Mouse (Mus musculus): ENCODE measurements around the gene Aadacl2. TPM values are rescaled to one million over a fixed set of nuclear protein-coding genes. Genes with fewer than 3 reads are reported as not detected.

Gene Aadacl2
- polyA plus RNA-seq, 1 experiment from 2014 or later: 11.4 TPM

DNA sequence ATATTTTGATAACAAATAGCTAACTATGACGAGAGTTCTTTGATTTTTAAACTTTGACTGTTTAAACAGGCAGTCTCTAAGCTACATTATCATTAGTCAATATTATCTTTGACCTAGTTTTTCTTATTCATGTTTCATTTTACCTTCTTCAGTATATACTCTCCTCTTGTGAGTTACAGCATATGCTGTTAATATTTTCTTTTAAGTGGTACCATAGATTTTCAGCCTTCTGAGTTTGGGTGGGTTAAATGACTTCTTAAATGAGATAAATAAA is 51.2 kb downstream of the Aadacl2 start:
- TF ChIP-seq CTCF (IDR thresholded peaks at IDR 0.05; ENCODE audit: low read depth) (no peak), EP300 (optimal IDR thresholded peaks at IDR 0.05) (no peak)
- Histone ChIP-seq H3K27ac (replicated peaks) (no peak overlapping the region), H3K4me3 (ENCODE audit: low read depth, low read length) (no peak overlapping the region), H3K4me1 (replicated peaks; ENCODE audit: control insufficient read depth, insufficient read depth) (no peaks in the 10 kb centered on the region), H3K9me3 (ENCODE audit: control insufficient read depth, low read length) (no peaks in the 10 kb centered on the region), H3K27me3 (ENCODE audit: control insufficient read depth, insufficient read depth, low read length) (no peaks in the 10 kb centered on the region), H3K9ac (ENCODE audit: low read length) (no peak overlapping the region), H3K36me3 (ENCODE audit: control insufficient read depth, insufficient read depth, low read length) (no peaks in the 10 kb centered on the region), H3K4me2 (replicated peaks; ENCODE audit: low read depth) (no peak overlapping the region)
- ATAC-seq (ENCODE audit: low FRiP score, low TSS enrichment) (peak; percentile 67; the same call in 1 of the 2 replicates), DNase-seq (ENCODE audit: low spot score) (no peak)
- 33% methylated on average over 1 of the region's 1 CpGs for WGBS

Other genes starting within 250 kb of the Aadacl2 start
- gene Gm8298, start 145.7 kb upstream of the Aadacl2 start, polyA plus RNA-seq (2015; fragmentation: Nextera tagmentation; extraction: Ambion mirVana): not detected in 2 replicates
- 2.8 and 3.0 TPM in 2 replicates for gene C130079G13Rik, start 81.5 kb upstream of the Aadacl2 start, polyA plus RNA-seq (2015; fragmentation: Nextera tagmentation; extraction: Ambion mirVana)
- 1.6 and 2.2 TPM in 2 replicates for gene Aadac, start 19.0 kb downstream of the Aadacl2 start, polyA plus RNA-seq (2015; fragmentation: Nextera tagmentation; extraction: Ambion mirVana)
- gene Sucnr1, start 75.1 kb downstream of the Aadacl2 start, polyA plus RNA-seq (2015; fragmentation: Nextera tagmentation; extraction: Ambion mirVana): 0.06 and 0.21 TPM in 2 replicates

All from stomach, postnatal 0 days (tissue).